ENCODE assay signal across 27 mouse cellular contexts in the genomic region with DNA sequence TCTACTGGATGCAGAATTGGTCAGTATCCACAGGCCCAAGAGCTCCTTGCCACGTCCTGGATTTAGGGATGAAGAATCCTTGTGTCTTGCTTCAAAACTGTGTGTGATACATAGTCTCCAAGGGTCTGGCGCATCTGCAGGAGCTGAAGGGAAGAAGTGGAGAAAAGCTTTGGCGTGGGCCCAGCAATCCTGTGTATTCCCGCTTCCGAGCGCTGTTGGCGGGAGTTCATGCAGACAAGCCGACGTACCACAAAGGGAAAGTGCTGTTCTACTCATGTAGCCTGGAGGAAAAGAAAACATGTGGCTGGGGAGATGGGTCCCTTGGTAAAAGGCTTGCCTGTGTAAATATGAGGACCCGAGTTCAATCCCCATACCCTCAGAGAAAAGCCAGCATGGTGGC. TPM values are rescaled to one million over a fixed set of nuclear protein-coding genes. Genes with fewer than 3 reads are reported as not detected.
DNase-seq lines count a peak whose midpoint lies in the region; ATAC-seq and TF ChIP-seq lines count a peak whose summit lies in the region.
"Had no signal": no experiment of that assay in that cellular context is flagged by ENCODE, and none has a peak within 500 bp of the region (broad histone marks: within the 10 kb centered on the region; RNA-seq: fewer than 3 reads in every experiment).

No protein-coding gene starts in this region.

- H3K27ac ChIP-seq in forebrain, postnatal 0 days (ENCODE audit: low read depth, low read length) = no peak overlapping the region
- H3K27ac ChIP-seq in forebrain, embryonic 13.5 days = no peak overlapping the region
- no peak overlapping the region for H3K27ac ChIP-seq in lung, embryonic 14.5 days (ENCODE audit: low read depth)
- H3K27ac ChIP-seq: hindbrain, embryonic 15.5 days; layer of hippocampus, adult 2 months; limb, embryonic 15.5 days; neural tube, embryonic 12.5 days had no signal

- no peaks in the 10 kb centered on the region for H3K4me1 ChIP-seq in forebrain, postnatal 0 days (ENCODE audit: insufficient read depth)
- 0 out of 2 replicates have a peak, but pooled peaks cover 7% of the 10 kb centered on the region for H3K4me1 ChIP-seq in forebrain, embryonic 13.5 days
- H3K4me1 ChIP-seq in lung, embryonic 14.5 days (ENCODE audit: insufficient read depth) = no peaks in the 10 kb centered on the region
- H3K4me1 ChIP-seq in lung, adult 2 months (ENCODE audit: control insufficient read depth, insufficient read depth, low read length) = no peaks in the 10 kb centered on the region
- H3K4me1 ChIP-seq: neural tube, embryonic 12.5 days; stomach, embryonic 15.5 days had no signal

- peak; percentile 49 for DNase-seq in forebrain, postnatal 0 days
- peak; percentile 24 to 35 for DNase-seq in kidney, postnatal 4 days
- no peak for DNase-seq in kidney, postnatal 14 days
- DNase-seq in lung, embryonic 14.5 days = peak; percentile 58
- no peak for DNase-seq in lung, adult 2 months
- DNase-seq in testis, postnatal 10 days (ENCODE audit: low spot score) = peak; percentile 51
- DNase-seq in testis, postnatal 14 days (ENCODE audit: low spot score) = no peak
- DNase-seq: adrenal gland, postnatal 25 days; cerebellum, adult 11-12 months; cerebellum, postnatal 36 days; lung, postnatal 36 days had no signal

- no peak for ATAC-seq in forebrain, postnatal 0 days
- no peak for ATAC-seq in forebrain, embryonic 13.5 days
- no peak for ATAC-seq in lung, embryonic 14.5 days (ENCODE audit: insufficient read depth)
- ATAC-seq: intestine, embryonic 16.5 days had no signal

- H3K27me3 ChIP-seq in forebrain, postnatal 0 days (ENCODE audit: insufficient read depth, low read length) = no peaks in the 10 kb centered on the region
- H3K27me3 ChIP-seq in forebrain, embryonic 13.5 days = no peaks in the 10 kb centered on the region
- H3K27me3 ChIP-seq in lung, embryonic 14.5 days (ENCODE audit: insufficient read depth, low read length) = no peaks in the 10 kb centered on the region
- H3K27me3 ChIP-seq: CH12.LX; hindbrain, embryonic 15.5 days; neural tube, embryonic 12.5 days; stomach, embryonic 15.5 days had no signal

- no peaks in the 10 kb centered on the region for H3K36me3 ChIP-seq in forebrain, postnatal 0 days (ENCODE audit: insufficient read depth)
- no peaks in the 10 kb centered on the region for H3K36me3 ChIP-seq in forebrain, embryonic 13.5 days (ENCODE audit: poor library complexity, severe bottlenecking)
- no peaks in the 10 kb centered on the region for H3K36me3 ChIP-seq in lung, embryonic 14.5 days (ENCODE audit: insufficient read depth)
- H3K36me3 ChIP-seq: hindbrain, embryonic 15.5 days; limb, embryonic 15.5 days; neural tube, embryonic 12.5 days; stomach, embryonic 15.5 days had no signal

- no peak for TF ChIP-seq POLR2A in lung, adult 2 months (IDR thresholded peaks at IDR 0.05; ENCODE audit: borderline replicate concordance, extremely low read depth, low read depth, low read length)

- H3K4me3 ChIP-seq in forebrain, postnatal 0 days (ENCODE audit: low read depth, low read length) = no peak overlapping the region
- no peak overlapping the region for H3K4me3 ChIP-seq in forebrain, embryonic 13.5 days
- no peak overlapping the region for H3K4me3 ChIP-seq in lung, embryonic 14.5 days (ENCODE audit: low read depth, low read length)
- no peak overlapping the region for H3K4me3 ChIP-seq in lung, adult 2 months (replicated peaks; ENCODE audit: extremely low read depth, low read depth, low read length)
- H3K4me3 ChIP-seq: hindbrain, embryonic 15.5 days; layer of hippocampus, adult 2 months; limb, embryonic 15.5 days; neural tube, embryonic 12.5 days; stomach, embryonic 15.5 days had no signal

- no peak overlapping the region for H3K9ac ChIP-seq in forebrain, postnatal 0 days
- H3K9ac ChIP-seq in forebrain, embryonic 13.5 days = no peak overlapping the region
- no peak overlapping the region for H3K9ac ChIP-seq in lung, embryonic 14.5 days
- H3K9ac ChIP-seq: hindbrain, embryonic 15.5 days; limb, embryonic 15.5 days; neural tube, embryonic 12.5 days; stomach, embryonic 15.5 days had no signal

- H3K4me2 ChIP-seq in forebrain, postnatal 0 days (ENCODE audit: low read depth) = no peak overlapping the region
- no peak overlapping the region for H3K4me2 ChIP-seq in forebrain, embryonic 13.5 days
- H3K4me2 ChIP-seq in lung, embryonic 14.5 days = no peak overlapping the region
- H3K4me2 ChIP-seq: heart, embryonic 11.5 days; hindbrain, embryonic 15.5 days; limb, embryonic 15.5 days; neural tube, embryonic 12.5 days; stomach, embryonic 15.5 days had no signal

- H3K9me3 ChIP-seq in forebrain, postnatal 0 days (ENCODE audit: low read length) = no peaks in the 10 kb centered on the region
- H3K9me3 ChIP-seq in forebrain, embryonic 13.5 days (replicated peaks) = no peaks in the 10 kb centered on the region
- no peaks in the 10 kb centered on the region for H3K9me3 ChIP-seq in lung, embryonic 14.5 days (ENCODE audit: low read depth, low read length)
- H3K9me3 ChIP-seq: hindbrain, embryonic 15.5 days; limb, embryonic 15.5 days; neural tube, embryonic 12.5 days; stomach, embryonic 15.5 days had no signal

- no peak for TF ChIP-seq CTCF in forebrain, postnatal 0 days (IDR thresholded peaks at IDR 0.05; ENCODE audit: low read depth)
- no peak for TF ChIP-seq CTCF in lung, embryonic 14.5 days (IDR thresholded peaks at IDR 0.05; ENCODE audit: low read depth)
- TF ChIP-seq CTCF in lung, adult 2 months (IDR thresholded peaks at IDR 0.05; ENCODE audit: insufficient read depth, low read length) = no peak

- 61% methylated on average over 10 of the region's 10 CpGs for WGBS in forebrain, postnatal 0 days
- 78% methylated on average over 10 of the region's 10 CpGs for WGBS in forebrain, embryonic 13.5 days
- WGBS in lung, embryonic 14.5 days = 68% methylated on average over 10 of the region's 10 CpGs
- WGBS in lung, adult 2 months = 72% methylated on average over 10 of the region's 10 CpGs

RNA-seq across cellular contexts. Expression of gene 4930470P17Rik, which starts 22.3 kb away (rescaled TPM):
- total RNA-seq in forebrain, postnatal 0 days (2014; rRNA removed) = not detected in 2 replicates
- polyA plus RNA-seq in forebrain, postnatal 0 days (2015; fragmentation: Nextera tagmentation; extraction: Ambion mirVana) = 0.11 and 0.16 TPM in 2 replicates
- polyA plus RNA-seq in forebrain, embryonic 13.5 days (2015; fragmentation: Nextera tagmentation; extraction: Ambion mirVana) = not detected in 2 replicates
- polyA plus RNA-seq in lung, embryonic 14.5 days (2014; fragmentation: Nextera tagmentation; extraction: Ambion mirVana) = not detected in 2 replicates
- not detected in 2 replicates for polyA plus RNA-seq in lung, adult 2 months (2012; rRNA removed)
- total RNA-seq: adrenal gland, postnatal 25 days; CH12.LX; heart, postnatal 25 days; layer of hippocampus, adult 2 months; left cerebral cortex, adult 18-20 months; MEL had no signal
- polyA plus RNA-seq: forebrain, embryonic 11.5 days; gonadal fat pad, adult 2 months; heart, embryonic 11.5 days; intestine, embryonic 16.5 days; kidney, embryonic 14.5 days; limb, embryonic 15.5 days; liver, embryonic 16.5 days; neural tube, embryonic 12.5 days; stomach, embryonic 15.5 days had no signal

Comparison
In these comparisons a context has a peak if more than half of its experiments do, and no peak if none do; other contexts are left out.
1. DNase-seq: peak in forebrain, postnatal 0 days (single experiment), kidney, postnatal 4 days (2 of 2), lung, embryonic 14.5 days (single experiment) and testis, postnatal 10 days (single experiment); none in kidney, postnatal 14 days (single experiment), lung, adult 2 months (single experiment) and testis, postnatal 14 days (single experiment).